Mouse (Mus musculus): Measurements from ENCODE around the gene Gpr19.

- TF ChIP-seq CTCF (IDR thresholded peaks at IDR 0.05; ENCODE audit: control insufficient read depth, insufficient read depth, insufficient read length) (no peak), USF1 (IDR thresholded peaks at IDR 0.05; ENCODE audit: low read depth) (no peak)
Measured at GRCm38 (mm10) chr6:134876795-134877194, 21.6 kb downstream of the Gpr19 start.
